Mouse (Mus musculus): ENCODE data around the gene Snx4.

GRCm38 (mm10) chr16:33289981-33290380 lies 38.7 kb downstream of the Snx4 start:
- TF ChIP-seq GATA1 (IDR thresholded peaks at IDR 0.05; ENCODE audit: borderline replicate concordance, low read length), result no peak
- no peak for TF ChIP-seq FLI1 (IDR thresholded peaks at IDR 0.05; ENCODE audit: low read length)
